Comparison of ENCODE assay signal across 9 mouse cellular contexts in genomic region chr6:147718052-147718712, GRCm38 (mm10).
DNase-seq lines count a peak whose midpoint lies in the region; ATAC-seq and TF ChIP-seq lines count a peak whose summit lies in the region.
"Had no signal": no experiment of that assay in that cellular context is flagged by ENCODE, and none has a peak within 500 bp of the region (broad histone marks: within the 10 kb centered on the region; RNA-seq: fewer than 3 reads in every experiment).

No protein-coding gene starts in this region.

- H3K4me1 ChIP-seq in hindbrain, embryonic 11.5 days (replicated peaks; ENCODE audit: control insufficient read depth, insufficient read depth, low read length) = no peaks in the 10 kb centered on the region
- peaks cover 9% of the 10 kb centered on the region for H3K4me1 ChIP-seq in hindbrain, embryonic 13.5 days (replicated peaks)
- H3K4me1 ChIP-seq in forebrain, embryonic 15.5 days = peaks cover 14% of the 10 kb centered on the region
- H3K4me1 ChIP-seq in hindbrain, postnatal 0 days (ENCODE audit: insufficient read depth, low read length) = peaks cover 5% of the 10 kb centered on the region; the same call in 1 of the 2 replicates

- H3K9me3 ChIP-seq in hindbrain, embryonic 11.5 days (ENCODE audit: control insufficient read depth, low read length) = no peaks in the 10 kb centered on the region
- H3K9me3 ChIP-seq in hindbrain, embryonic 13.5 days = no peaks in the 10 kb centered on the region
- no peaks in the 10 kb centered on the region for H3K9me3 ChIP-seq in forebrain, embryonic 15.5 days
- no peaks in the 10 kb centered on the region for H3K9me3 ChIP-seq in hindbrain, postnatal 0 days (ENCODE audit: low read length)
- H3K9me3 ChIP-seq: midbrain, embryonic 12.5 days had no signal

- ATAC-seq in hindbrain, embryonic 11.5 days (ENCODE audit: low FRiP score) = no peak
- ATAC-seq in hindbrain, embryonic 13.5 days (ENCODE audit: low FRiP score) = no peak
- peak; percentile 96 for ATAC-seq in cerebellum, adult (ENCODE audit: insufficient number of reproducible peaks, low FRiP score, low TSS enrichment)
- ATAC-seq in forebrain, embryonic 15.5 days (replicated peaks) = peak; percentile 93
- peak; percentile 67; the same call in 1 of the 2 replicates for ATAC-seq in hindbrain, postnatal 0 days
- no peak for ATAC-seq in CD4-positive, CD25-positive, alpha-beta regulatory T cell, adult 4 months

- H3K27ac ChIP-seq in hindbrain, embryonic 11.5 days (ENCODE audit: low read depth, low read length) = no peak overlapping the region
- H3K27ac ChIP-seq in hindbrain, embryonic 13.5 days = no peak overlapping the region
- peak overlapping the region; percentile 46; the same call in 1 of the 2 replicates for H3K27ac ChIP-seq in forebrain, embryonic 15.5 days (replicated peaks)
- H3K27ac ChIP-seq in hindbrain, postnatal 0 days = 0 out of 2 replicates have a peak overlapping the region, but pooled peaks have one; percentile 41
- H3K27ac ChIP-seq: midbrain, embryonic 12.5 days had no signal

- no peak overlapping the region for H3K4me2 ChIP-seq in hindbrain, embryonic 11.5 days (replicated peaks; ENCODE audit: low read depth, low read length)
- no peak overlapping the region for H3K4me2 ChIP-seq in hindbrain, embryonic 13.5 days
- H3K4me2 ChIP-seq in forebrain, embryonic 15.5 days (replicated peaks) = no peak overlapping the region
- H3K4me2 ChIP-seq in hindbrain, postnatal 0 days (ENCODE audit: low read depth, low read length) = peak overlapping the region; percentile 16; the same call in 1 of the 2 replicates
- H3K4me2 ChIP-seq: midbrain, embryonic 12.5 days had no signal

- no peaks in the 10 kb centered on the region for H3K36me3 ChIP-seq in hindbrain, embryonic 11.5 days (ENCODE audit: control insufficient read depth, insufficient read depth, low read length)
- no peaks in the 10 kb centered on the region for H3K36me3 ChIP-seq in hindbrain, embryonic 13.5 days
- no peaks in the 10 kb centered on the region for H3K36me3 ChIP-seq in forebrain, embryonic 15.5 days
- H3K36me3 ChIP-seq in hindbrain, postnatal 0 days (ENCODE audit: insufficient read depth, low read length) = no peaks in the 10 kb centered on the region
- H3K36me3 ChIP-seq: midbrain, embryonic 12.5 days had no signal

- no peak overlapping the region for H3K9ac ChIP-seq in hindbrain, embryonic 11.5 days (ENCODE audit: low read depth, low read length)
- H3K9ac ChIP-seq in hindbrain, embryonic 13.5 days = no peak overlapping the region
- no peak overlapping the region for H3K9ac ChIP-seq in forebrain, embryonic 15.5 days (replicated peaks)
- no peak overlapping the region for H3K9ac ChIP-seq in hindbrain, postnatal 0 days (replicated peaks; ENCODE audit: low read length)
- H3K9ac ChIP-seq: midbrain, embryonic 12.5 days had no signal

- H3K4me3 ChIP-seq in hindbrain, embryonic 11.5 days (ENCODE audit: low read depth, low read length) = no peak overlapping the region
- H3K4me3 ChIP-seq in hindbrain, embryonic 13.5 days = no peak overlapping the region
- no peak overlapping the region for H3K4me3 ChIP-seq in forebrain, embryonic 15.5 days
- H3K4me3 ChIP-seq in hindbrain, postnatal 0 days (ENCODE audit: low read length) = no peak overlapping the region
- H3K4me3 ChIP-seq: midbrain, embryonic 12.5 days had no signal

- DNase-seq in hindbrain, embryonic 11.5 days (ENCODE audit: low spot score) = peak; percentile 7
- DNase-seq in hindbrain, postnatal 0 days (ENCODE audit: low spot score) = peak; percentile 66
- DNase-seq in lung, postnatal 36 days = peak; percentile 41
- no peak for DNase-seq in MN1 (ENCODE audit: low spot score)

- no peaks in the 10 kb centered on the region for H3K27me3 ChIP-seq in hindbrain, embryonic 11.5 days (ENCODE audit: control insufficient read depth, insufficient read depth, low read length)
- H3K27me3 ChIP-seq in hindbrain, embryonic 13.5 days = no peaks in the 10 kb centered on the region
- no peaks in the 10 kb centered on the region for H3K27me3 ChIP-seq in forebrain, embryonic 15.5 days
- H3K27me3 ChIP-seq in hindbrain, postnatal 0 days (ENCODE audit: insufficient read depth, low read length) = no peaks in the 10 kb centered on the region
- H3K27me3 ChIP-seq: midbrain, embryonic 12.5 days had no signal

- TF ChIP-seq CTCF in hindbrain, postnatal 0 days (IDR thresholded peaks at IDR 0.05; ENCODE audit: low read depth) = 0 out of 2 replicates have a peak, but pooled peaks have one; percentile 9

- 45% methylated on average over 8 of the region's 8 CpGs for WGBS in hindbrain, embryonic 11.5 days
- 39% methylated on average over 8 of the region's 8 CpGs for WGBS in hindbrain, embryonic 13.5 days
- WGBS in forebrain, embryonic 15.5 days = 21% methylated on average over 8 of the region's 8 CpGs
- 15% methylated on average over 8 of the region's 8 CpGs for WGBS in hindbrain, postnatal 0 days

Comparison
In these comparisons a context has a peak if more than half of its experiments do, and no peak if none do; other contexts are left out.
1. ATAC-seq: peak in cerebellum, adult (single experiment), forebrain, embryonic 15.5 days (single experiment) and hindbrain, postnatal 0 days (single experiment); none in hindbrain, embryonic 11.5 days (single experiment), hindbrain, embryonic 13.5 days (single experiment) and CD4-positive, CD25-positive, alpha-beta regulatory T cell, adult 4 months (single experiment).
2. H3K27ac ChIP-seq: peak in forebrain, embryonic 15.5 days (single experiment) and hindbrain, postnatal 0 days (single experiment); none in hindbrain, embryonic 11.5 days (single experiment) and hindbrain, embryonic 13.5 days (single experiment).